Mouse (Mus musculus): ENCODE data around the gene Accsl. TPM values are rescaled to one million over a fixed set of nuclear protein-coding genes. Genes with fewer than 3 reads are reported as not detected.

Gene Accsl
- 0.31 and 0.63 TPM in 2 replicates for polyA plus RNA-seq (2016; fragmentation: Nextera tagmentation; extraction: Ambion mirVana)

DNA sequence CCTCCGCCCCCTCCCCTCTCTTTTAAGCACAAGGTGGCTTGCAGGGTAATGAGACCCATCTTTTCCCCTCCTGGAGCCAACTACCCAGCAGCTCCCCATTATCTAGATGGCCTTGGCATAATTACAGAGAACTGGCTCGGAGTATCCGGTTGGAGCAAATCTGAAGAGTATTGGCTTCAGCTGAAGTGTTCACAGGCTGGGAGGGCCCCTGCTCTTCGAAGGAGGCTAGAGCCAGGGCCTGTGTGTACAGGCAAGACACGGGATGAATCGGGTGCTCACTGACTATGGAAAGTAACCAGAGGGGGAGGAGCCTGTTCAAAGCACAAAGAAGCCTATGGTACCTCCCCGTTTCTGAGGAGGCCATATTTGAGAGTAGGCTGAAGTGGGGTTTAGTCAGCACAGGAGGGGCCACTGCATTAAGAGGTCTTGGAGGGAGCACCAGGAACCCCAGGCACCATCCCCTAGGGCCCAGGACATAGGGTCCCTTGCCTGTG lies at the start of gene Accsl:
Accsl (minus strand) TSS at position 51 of the 494 bp plus-strand sequence.
- WGBS, result 79% methylated on average over 7 of the region's 7 CpGs
- Histone ChIP-seq H3K4me1 (peaks cover 9% of the 10 kb centered on the region), H3K9me3 (no peaks in the 10 kb centered on the region), H3K4me3 (no peak within 1 kb of the TSS), H3K9ac (replicated peaks) (no peak within 1 kb of the TSS), H3K27ac (replicated peaks) (no peak within 1 kb of the TSS), H3K36me3 (no peaks in the 10 kb centered on the region), H3K4me2 (replicated peaks) (no peak within 1 kb of the TSS), H3K27me3 (peaks cover 11% of the 10 kb centered on the region; the same call in 1 of the 2 replicates)
- no peak for ATAC-seq (ENCODE audit: low FRiP score, low read depth)

DNA sequence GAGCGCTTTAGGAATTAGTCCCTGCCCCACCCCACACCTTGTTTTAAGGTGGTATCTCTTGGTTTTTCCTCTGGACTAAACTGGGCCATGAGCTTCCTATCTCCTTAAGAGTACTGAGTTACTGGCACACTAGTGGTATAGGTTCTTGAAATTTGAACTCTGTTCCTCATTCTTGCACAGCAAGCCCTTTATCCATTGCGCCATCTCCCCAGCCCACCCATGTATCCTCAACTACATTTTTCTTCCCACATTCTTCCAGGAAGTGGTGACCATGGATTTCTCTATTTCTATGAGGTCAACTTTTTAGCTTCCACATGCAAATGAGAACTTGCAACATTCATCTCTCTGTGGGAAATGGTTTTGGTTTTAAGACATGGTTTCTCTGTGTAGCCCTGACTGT lies 44.6 kb upstream of the Accsl start:
- no peak for ATAC-seq (ENCODE audit: low FRiP score, low read depth)
- Histone ChIP-seq H3K27me3 (no peaks in the 10 kb centered on the region), H3K4me1 (no peaks in the 10 kb centered on the region), H3K4me2 (replicated peaks) (no peak overlapping the region), H3K36me3 (no peaks in the 10 kb centered on the region), H3K9me3 (no peaks in the 10 kb centered on the region), H3K27ac (replicated peaks) (no peak overlapping the region), H3K9ac (replicated peaks) (no peak overlapping the region), H3K4me3 (no peak overlapping the region)
- WGBS, result 87% methylated on average over 2 of the region's 2 CpGs

DNA sequence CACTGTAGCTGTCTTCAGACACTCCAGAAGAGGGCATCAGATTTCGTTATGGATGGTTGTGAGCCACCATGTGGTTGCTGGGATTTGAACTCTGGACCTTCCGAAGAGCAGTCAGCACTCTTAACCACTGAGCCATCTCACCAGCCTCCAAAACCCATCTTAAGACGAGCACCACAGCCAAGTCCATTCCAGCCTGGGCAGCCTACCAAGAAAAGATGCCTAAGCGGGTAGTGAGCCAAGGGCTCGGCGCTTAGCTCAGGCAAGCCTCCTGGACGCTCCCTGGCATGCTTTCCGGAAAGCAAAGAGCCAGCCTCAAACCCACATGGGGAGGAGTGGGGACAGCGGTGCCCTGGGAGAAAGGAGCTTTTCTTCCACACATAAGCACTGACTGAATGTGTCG lies 43.0 kb upstream of the Accsl start:
- ATAC-seq (ENCODE audit: low FRiP score, low read depth), result no peak
- 86% methylated on average over 10 of the region's 10 CpGs for WGBS
- no peak overlapping the region for H3K9ac ChIP-seq (replicated peaks)
- no peak overlapping the region for H3K27ac ChIP-seq (replicated peaks)
- no peaks in the 10 kb centered on the region for H3K27me3 ChIP-seq
- no peaks in the 10 kb centered on the region for H3K9me3 ChIP-seq
- no peaks in the 10 kb centered on the region; the same call in 1 of the 2 replicates for H3K4me1 ChIP-seq
- no peaks in the 10 kb centered on the region for H3K36me3 ChIP-seq
- H3K4me2 ChIP-seq (replicated peaks), result no peak overlapping the region
- no peak overlapping the region for H3K4me3 ChIP-seq

DNA sequence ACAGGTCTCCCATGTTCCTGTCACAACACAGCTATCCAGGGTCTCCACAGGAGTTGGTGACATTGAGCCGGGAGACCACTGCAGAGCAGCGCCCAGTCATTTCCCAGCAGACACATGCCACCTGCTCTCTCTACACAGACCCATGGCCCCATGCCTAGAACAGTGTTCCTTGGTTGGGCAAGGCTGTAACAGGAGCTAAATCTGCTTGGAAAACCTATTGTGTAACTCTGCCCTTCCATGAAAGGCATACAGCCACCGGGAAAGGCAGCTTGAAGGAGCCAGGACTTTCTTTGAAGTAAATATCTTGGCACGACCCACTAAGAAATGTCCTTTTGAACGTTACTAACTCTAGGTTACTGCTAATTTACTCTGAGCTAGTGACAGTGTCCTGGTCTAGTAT lies 40.8 kb upstream of the Accsl start:
- 81% methylated on average over 5 of the region's 5 CpGs for WGBS
- H3K9me3 ChIP-seq, result no peaks in the 10 kb centered on the region
- ATAC-seq (ENCODE audit: low FRiP score, low read depth), result no peak
- no peaks in the 10 kb centered on the region; the same call in 1 of the 2 replicates for H3K4me1 ChIP-seq
- H3K27ac ChIP-seq (replicated peaks), result no peak overlapping the region
- no peak overlapping the region for H3K9ac ChIP-seq (replicated peaks)
- no peak overlapping the region for H3K4me3 ChIP-seq
- H3K36me3 ChIP-seq, result no peaks in the 10 kb centered on the region
- H3K27me3 ChIP-seq, result no peaks in the 10 kb centered on the region
- no peak overlapping the region for H3K4me2 ChIP-seq (replicated peaks)

- Histone ChIP-seq H3K9ac (replicated peaks) (no peak overlapping the region), H3K27me3 (no peaks in the 10 kb centered on the region), H3K9me3 (no peaks in the 10 kb centered on the region), H3K4me2 (replicated peaks) (no peak overlapping the region), H3K4me1 (no peaks in the 10 kb centered on the region; the same call in 1 of the 2 replicates), H3K36me3 (no peaks in the 10 kb centered on the region), H3K27ac (replicated peaks) (peak overlapping the region; percentile 25; the same call in 1 of the 2 replicates), H3K4me3 (no peak overlapping the region)
- peak; percentile 31; the same call in 1 of the 2 replicates for ATAC-seq (ENCODE audit: low FRiP score, low read depth)
- WGBS, result 64% methylated on average over 9 of the region's 9 CpGs
Observed at GRCm38 (mm10) chr2:93907519-93908294, 38.8 kb upstream of the Accsl start.

DNA sequence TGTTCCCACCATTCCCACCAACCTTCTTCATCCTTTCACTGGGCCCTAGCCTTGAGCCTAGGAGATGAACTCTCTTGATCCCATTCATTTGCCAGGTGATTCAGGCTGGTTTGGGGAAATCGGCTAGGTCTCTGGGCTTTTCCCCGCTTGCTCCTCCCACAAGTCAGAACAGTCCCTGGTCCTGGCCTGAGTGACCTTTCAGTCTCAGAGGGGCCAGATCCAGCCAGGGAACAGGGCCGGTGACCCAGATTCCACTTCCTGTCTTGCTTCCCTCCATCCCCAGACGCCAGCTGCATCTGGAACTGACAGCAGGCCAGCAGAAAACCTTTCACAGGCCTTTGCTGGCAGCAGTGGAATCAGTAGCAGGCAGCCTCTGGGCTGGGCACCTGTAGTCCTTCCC lies 37.4 kb upstream of the Accsl start:
- Histone ChIP-seq H3K27ac (replicated peaks) (no peak overlapping the region), H3K27me3 (no peaks in the 10 kb centered on the region), H3K36me3 (no peaks in the 10 kb centered on the region), H3K9ac (replicated peaks) (no peak overlapping the region), H3K9me3 (no peaks in the 10 kb centered on the region), H3K4me3 (no peak overlapping the region), H3K4me1 (no peaks in the 10 kb centered on the region; the same call in 1 of the 2 replicates), H3K4me2 (replicated peaks) (no peak overlapping the region)
- WGBS, result 42% methylated on average over 4 of the region's 4 CpGs
- ATAC-seq (ENCODE audit: low FRiP score, low read depth), result no peak

- Histone ChIP-seq H3K27ac (replicated peaks) (no peak overlapping the region), H3K4me3 (no peak overlapping the region), H3K4me2 (replicated peaks) (no peak overlapping the region), H3K4me1 (no peaks in the 10 kb centered on the region; the same call in 1 of the 2 replicates), H3K27me3 (no peaks in the 10 kb centered on the region), H3K9ac (replicated peaks) (no peak overlapping the region), H3K9me3 (no peaks in the 10 kb centered on the region), H3K36me3 (no peaks in the 10 kb centered on the region)
- 79% methylated on average over 6 of the region's 6 CpGs for WGBS
- no peak for ATAC-seq (ENCODE audit: low FRiP score, low read depth)
Observed at GRCm38 (mm10) chr2:93903415-93903814, 34.5 kb upstream of the Accsl start.

DNA sequence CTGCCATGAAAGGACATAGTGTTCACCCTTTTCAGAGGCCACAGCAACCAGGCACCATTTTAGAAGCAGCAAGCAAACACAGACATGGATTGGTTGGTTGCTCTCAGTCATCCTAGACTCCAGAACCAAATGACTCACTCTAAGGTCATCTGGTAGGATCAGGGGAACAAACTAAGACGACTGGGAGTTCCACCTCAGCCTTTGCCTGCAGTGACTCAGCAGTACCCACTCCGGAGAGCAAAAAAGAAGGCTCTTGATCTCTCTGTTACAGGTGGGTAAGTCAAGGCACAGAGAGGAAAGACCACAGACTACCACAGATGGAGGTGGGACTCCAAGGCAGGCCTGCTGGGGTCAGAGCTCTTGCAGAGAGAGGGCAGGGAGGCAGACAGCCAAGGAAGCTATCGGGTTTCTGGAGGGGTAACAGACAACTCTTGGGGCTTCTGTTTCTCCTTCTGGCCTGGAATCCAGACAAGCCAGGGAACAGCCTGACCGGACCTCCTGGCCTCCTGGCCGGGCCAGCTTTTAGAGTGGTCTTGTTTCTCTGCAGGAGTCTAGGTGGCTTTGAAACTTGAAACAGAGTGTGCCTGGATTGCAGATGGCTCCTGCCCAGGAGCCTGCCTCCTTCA lies 33.8 kb upstream of the Accsl start:
- Histone ChIP-seq H3K4me1 (no peaks in the 10 kb centered on the region; the same call in 1 of the 2 replicates), H3K9ac (replicated peaks) (no peak overlapping the region), H3K4me3 (no peak overlapping the region), H3K36me3 (no peaks in the 10 kb centered on the region), H3K27ac (replicated peaks) (no peak overlapping the region), H3K4me2 (replicated peaks) (no peak overlapping the region), H3K27me3 (no peaks in the 10 kb centered on the region), H3K9me3 (no peaks in the 10 kb centered on the region)
- no peak for ATAC-seq (ENCODE audit: low FRiP score, low read depth)
- WGBS, result 67% methylated on average over 5 of the region's 5 CpGs

DNA sequence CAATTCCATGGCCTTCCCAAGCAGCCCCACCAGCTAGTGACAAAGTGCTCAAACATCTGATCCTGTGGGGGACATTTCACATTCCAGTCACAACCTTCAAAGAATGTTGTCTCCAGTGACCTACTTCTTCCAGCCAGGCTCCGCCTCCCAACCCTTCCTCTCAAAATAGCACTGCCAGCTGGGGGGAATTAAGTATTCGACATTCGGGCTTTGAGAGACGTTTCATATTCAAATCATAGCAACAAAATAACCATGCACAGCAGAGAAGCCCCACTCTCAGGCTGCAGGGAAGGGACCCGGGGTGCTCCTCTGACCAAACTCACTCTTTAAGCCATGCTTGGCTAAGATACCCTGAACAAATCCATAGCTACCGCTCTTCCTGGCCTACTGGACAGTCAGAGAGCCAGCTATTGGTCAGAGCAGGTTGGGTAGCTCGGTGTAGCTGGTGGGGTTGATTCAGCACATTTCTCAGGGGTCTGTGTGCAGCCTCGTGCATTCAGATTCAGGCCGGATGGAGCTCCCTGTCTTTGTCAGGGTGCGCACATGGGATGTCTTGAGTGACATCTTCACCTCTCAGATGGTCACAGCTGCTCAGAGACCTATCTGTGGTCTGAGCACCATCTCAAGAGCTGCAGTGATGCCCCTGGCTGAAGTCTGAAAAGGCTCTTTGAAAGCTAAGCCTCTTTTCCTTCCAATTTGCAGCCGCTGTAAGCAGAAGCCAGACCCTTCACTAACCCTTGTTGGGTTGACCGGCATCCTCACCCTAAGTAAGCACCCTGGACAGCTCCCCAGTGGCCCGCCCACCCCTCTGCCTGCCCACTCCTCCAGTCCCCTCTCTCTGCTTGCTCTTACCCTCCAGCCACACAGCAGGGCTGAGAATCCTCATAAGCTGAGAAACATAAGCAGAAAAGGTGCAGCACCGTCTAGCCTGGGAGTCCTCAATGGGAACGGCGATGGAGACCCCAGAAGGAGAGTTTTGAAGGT lies 30.7 kb upstream of the Accsl start:
- no peaks in the 10 kb centered on the region for H3K4me1 ChIP-seq
- H3K9me3 ChIP-seq, result no peaks in the 10 kb centered on the region
- no peak overlapping the region for H3K4me3 ChIP-seq
- no peaks in the 10 kb centered on the region for H3K36me3 ChIP-seq
- 52% methylated on average over 16 of the region's 16 CpGs for WGBS
- no peak for ATAC-seq (ENCODE audit: low FRiP score, low read depth)
- no peak overlapping the region for H3K4me2 ChIP-seq (replicated peaks)
- H3K9ac ChIP-seq (replicated peaks), result no peak overlapping the region
- H3K27me3 ChIP-seq, result no peaks in the 10 kb centered on the region
- no peak overlapping the region for H3K27ac ChIP-seq (replicated peaks)

GRCm38 (mm10) chr2:93891611-93892280 lies 22.8 kb upstream of the Accsl start:
- no peak overlapping the region for H3K9ac ChIP-seq (replicated peaks)
- H3K4me3 ChIP-seq, result no peak overlapping the region
- 16% methylated on average over 9 of the region's 9 CpGs for WGBS
- no peak overlapping the region for H3K4me2 ChIP-seq (replicated peaks)
- peak overlapping the region; percentile 60 for H3K27ac ChIP-seq (replicated peaks)
- H3K36me3 ChIP-seq, result no peaks in the 10 kb centered on the region
- H3K4me1 ChIP-seq, result peaks cover 24% of the 10 kb centered on the region
- peak; percentile 94 for ATAC-seq (ENCODE audit: low FRiP score, low read depth)
- H3K9me3 ChIP-seq, result no peaks in the 10 kb centered on the region
- H3K27me3 ChIP-seq, result 0 out of 2 replicates have a peak, but pooled peaks cover 4% of the 10 kb centered on the region

DNA sequence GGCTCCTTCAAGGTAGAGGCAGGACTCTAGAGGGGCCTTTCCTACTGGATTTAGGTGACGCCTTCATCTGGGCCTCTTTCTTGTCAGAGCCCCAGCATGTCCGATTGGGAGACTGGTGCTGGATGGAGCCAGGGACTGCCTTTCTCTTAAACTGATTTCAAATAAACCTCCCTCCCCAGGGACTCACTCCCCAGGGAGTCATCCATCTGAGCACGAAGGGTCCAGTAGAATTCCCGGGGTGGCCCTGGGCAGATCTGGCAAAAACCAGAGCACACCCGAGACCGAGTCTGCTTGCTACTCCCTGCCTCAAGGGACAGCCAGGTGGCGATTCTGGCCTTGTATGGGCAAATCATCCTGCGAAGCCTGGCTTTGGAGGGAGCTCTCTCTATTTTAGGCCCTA lies 21.2 kb upstream of the Accsl start:
- H3K9ac ChIP-seq (replicated peaks), result no peak overlapping the region
- H3K4me1 ChIP-seq, result peaks cover 24% of the 10 kb centered on the region
- no peaks in the 10 kb centered on the region for H3K36me3 ChIP-seq
- 78% methylated on average over 8 of the region's 8 CpGs for WGBS
- H3K4me2 ChIP-seq (replicated peaks), result no peak overlapping the region
- no peak overlapping the region for H3K27ac ChIP-seq (replicated peaks)
- ATAC-seq (ENCODE audit: low FRiP score, low read depth), result no peak
- no peak overlapping the region for H3K4me3 ChIP-seq
- H3K27me3 ChIP-seq, result 0 out of 2 replicates have a peak, but pooled peaks cover 4% of the 10 kb centered on the region
- no peaks in the 10 kb centered on the region for H3K9me3 ChIP-seq

All from midbrain, embryonic 12.5 days (tissue).